12 mouse cellular contexts compared by ENCODE assay signal in the genomic region with DNA sequence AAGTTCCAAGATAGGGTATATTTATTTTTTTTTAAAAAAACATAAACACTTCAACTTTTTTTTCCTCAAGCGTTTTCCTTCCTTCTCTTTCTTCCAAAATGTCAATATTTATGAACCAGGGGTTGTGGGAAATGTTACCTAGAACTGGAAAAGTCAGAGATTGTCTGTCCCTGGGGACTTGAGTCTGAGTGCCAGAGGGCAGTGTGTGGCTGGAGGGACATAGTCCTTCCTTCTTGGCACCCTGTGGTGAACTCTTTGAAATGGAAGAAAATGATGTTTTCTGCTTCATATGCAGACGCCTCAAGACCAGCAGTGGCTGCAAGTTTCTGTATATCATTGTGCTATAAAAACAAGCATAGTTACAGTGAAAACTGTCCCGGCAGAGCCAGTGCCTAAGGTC. TPM values are rescaled to one million over a fixed set of nuclear protein-coding genes. Genes with fewer than 3 reads are reported as not detected.
A peak's percentile ranks its signal among the peaks of the same experiment; 100 is the strongest.
DNase-seq lines count a peak whose midpoint lies in the region; ATAC-seq and TF ChIP-seq lines count a peak whose summit lies in the region.
"Had no signal": no experiment of that assay in that cellular context is flagged by ENCODE, and none has a peak within 500 bp of the region (broad histone marks: within the 10 kb centered on the region; RNA-seq: fewer than 3 reads in every experiment).

No protein-coding gene starts in this region.

- WGBS in lung, embryonic 14.5 days, result 20% methylated on average over 3 of the region's 3 CpGs
- WGBS in lung, adult 2 months, result 53% methylated on average over 3 of the region's 3 CpGs
- WGBS in limb, embryonic 10.5 days, result 52% methylated on average over 3 of the region's 3 CpGs

- TF ChIP-seq CTCF in lung, embryonic 14.5 days (IDR thresholded peaks at IDR 0.05; ENCODE audit: low read depth), result no peak
- no peak for TF ChIP-seq CTCF in lung, adult 2 months (IDR thresholded peaks at IDR 0.05; ENCODE audit: insufficient read depth, low read length)

- H3K9me3 ChIP-seq in lung, embryonic 14.5 days (ENCODE audit: low read depth, low read length), result no peaks in the 10 kb centered on the region
- H3K9me3 ChIP-seq in limb, embryonic 10.5 days (replicated peaks), result no peaks in the 10 kb centered on the region
- H3K9me3 ChIP-seq: embryonic facial prominence, embryonic 15.5 days; forebrain, embryonic 13.5 days; G1E; hindbrain, embryonic 12.5 days had no signal

- no peak overlapping the region for H3K9ac ChIP-seq in lung, embryonic 14.5 days
- H3K9ac ChIP-seq: embryonic facial prominence, embryonic 15.5 days; forebrain, embryonic 13.5 days; hindbrain, embryonic 12.5 days had no signal

- H3K4me3 ChIP-seq in lung, embryonic 14.5 days (ENCODE audit: low read depth, low read length), result no peak overlapping the region
- no peak overlapping the region for H3K4me3 ChIP-seq in lung, adult 2 months (replicated peaks; ENCODE audit: extremely low read depth, low read depth, low read length)
- no peak overlapping the region for H3K4me3 ChIP-seq in limb, embryonic 10.5 days
- H3K4me3 ChIP-seq: embryonic facial prominence, embryonic 15.5 days; forebrain, embryonic 13.5 days; hindbrain, embryonic 12.5 days had no signal

- DNase-seq in heart, adult 11 months, result peak; percentile 58
- no peak for DNase-seq in heart, adult 8-10 months (ENCODE audit: low spot score)
- peak; percentile 50 for DNase-seq in lung, embryonic 14.5 days
- no peak for DNase-seq in lung, adult 2 months
- peak; percentile 78 for DNase-seq in adipocyte (ENCODE audit: low spot score)
- DNase-seq in limb, embryonic 10.5 days (ENCODE audit: low spot score), result no peak
- no peak for DNase-seq in urinary bladder, adult 18-20 months (ENCODE audit: low spot score in 2 of 2)

- ATAC-seq in lung, embryonic 14.5 days (ENCODE audit: insufficient read depth), result no peak

- H3K27ac ChIP-seq in lung, embryonic 14.5 days (ENCODE audit: low read depth), result peak overlapping the region; percentile 71; the same call in 1 of the 2 replicates
- H3K27ac ChIP-seq in limb, embryonic 10.5 days, result peak overlapping the region; percentile 76
- H3K27ac ChIP-seq: embryonic facial prominence, embryonic 15.5 days; forebrain, embryonic 13.5 days; hindbrain, embryonic 12.5 days had no signal

- H3K36me3 ChIP-seq in lung, embryonic 14.5 days (ENCODE audit: insufficient read depth), result no peaks in the 10 kb centered on the region
- H3K36me3 ChIP-seq in limb, embryonic 10.5 days, result no peaks in the 10 kb centered on the region
- H3K36me3 ChIP-seq: embryonic facial prominence, embryonic 15.5 days; G1E; hindbrain, embryonic 12.5 days had no signal

- no peak overlapping the region for H3K4me2 ChIP-seq in lung, embryonic 14.5 days
- H3K4me2 ChIP-seq: embryonic facial prominence, embryonic 15.5 days; forebrain, embryonic 13.5 days; heart, embryonic 11.5 days; hindbrain, embryonic 12.5 days had no signal

- no peak for TF ChIP-seq POLR2A in lung, adult 2 months (IDR thresholded peaks at IDR 0.05; ENCODE audit: borderline replicate concordance, extremely low read depth, low read depth, low read length)

- no peaks in the 10 kb centered on the region for H3K27me3 ChIP-seq in lung, embryonic 14.5 days (ENCODE audit: insufficient read depth, low read length)
- H3K27me3 ChIP-seq in limb, embryonic 10.5 days (ENCODE audit: low read depth, poor library complexity, severe bottlenecking), result no peaks in the 10 kb centered on the region
- H3K27me3 ChIP-seq: embryonic facial prominence, embryonic 15.5 days; forebrain, embryonic 13.5 days; hindbrain, embryonic 12.5 days had no signal

- no peaks in the 10 kb centered on the region for H3K4me1 ChIP-seq in lung, embryonic 14.5 days (ENCODE audit: insufficient read depth)
- no peaks in the 10 kb centered on the region; the same call in 1 of the 2 replicates for H3K4me1 ChIP-seq in lung, adult 2 months (ENCODE audit: control insufficient read depth, insufficient read depth, low read length)
- peaks cover 37% of the 10 kb centered on the region for H3K4me1 ChIP-seq in limb, embryonic 10.5 days
- H3K4me1 ChIP-seq: forebrain, embryonic 13.5 days; hindbrain, embryonic 12.5 days had no signal

RNA-seq across cellular contexts. Expression of gene Tmem184c, which starts 20.2 kb away (rescaled TPM):
- total RNA-seq in heart, adult 8-10 months (2022), result 10 to 100 TPM; 10.6 to 12.5 (median 11.7) TPM
- 37.8 and 38.5 TPM in 2 replicates for polyA plus RNA-seq in lung, embryonic 14.5 days (2014; fragmentation: Nextera tagmentation; extraction: Ambion mirVana)
- 5.7 and 8.3 TPM in 2 replicates for polyA plus RNA-seq in lung, adult 2 months (2012; rRNA removed)
- 32.7 and 34.5 TPM in 2 replicates for polyA plus RNA-seq in limb, embryonic 10.5 days (2016; fragmentation: Nextera tagmentation; extraction: Ambion mirVana)

Comparison
In these comparisons a context has a peak if more than half of its experiments do, and no peak if none do; other contexts are left out.
1. DNase-seq: peak in heart, adult 11 months (single experiment), lung, embryonic 14.5 days (single experiment) and adipocyte (single experiment); none in heart, adult 8-10 months (single experiment), lung, adult 2 months (single experiment), limb, embryonic 10.5 days (single experiment) and urinary bladder, adult 18-20 months (0 of 2).